Mouse (Mus musculus) ES-E14 (cell line): ENCODE results near the gene Slamf9.

Source experiments
- CHD2 ChIP-seq: IDR thresholded peaks from 2 replicates; pipeline ENCODE4 v1.6.1; 2014; ENCODE audit warnings: mild to moderate bottlenecking, low read depth, low read length, inconsistent platforms
- MAFK ChIP-seq: IDR thresholded peaks from 2 replicates; pipeline ENCODE4 v1.6.1; 2014; ENCODE audit warnings: mild to moderate bottlenecking, low read depth, low read length, inconsistent platforms; ENCODE audit not compliant: insufficient read depth
- ZC3H11A ChIP-seq: IDR thresholded peaks from 2 replicates; pipeline ENCODE4 v1.6.1; 2012; ENCODE audit warnings: low read depth, mild to moderate bottlenecking, inconsistent platforms, low read length, borderline replicate concordance
- ZNF384 ChIP-seq: IDR thresholded peaks from 2 replicates; pipeline ENCODE4 v1.6.1; 2012; ENCODE audit warnings: low read depth, low read length, inconsistent platforms

DNA sequence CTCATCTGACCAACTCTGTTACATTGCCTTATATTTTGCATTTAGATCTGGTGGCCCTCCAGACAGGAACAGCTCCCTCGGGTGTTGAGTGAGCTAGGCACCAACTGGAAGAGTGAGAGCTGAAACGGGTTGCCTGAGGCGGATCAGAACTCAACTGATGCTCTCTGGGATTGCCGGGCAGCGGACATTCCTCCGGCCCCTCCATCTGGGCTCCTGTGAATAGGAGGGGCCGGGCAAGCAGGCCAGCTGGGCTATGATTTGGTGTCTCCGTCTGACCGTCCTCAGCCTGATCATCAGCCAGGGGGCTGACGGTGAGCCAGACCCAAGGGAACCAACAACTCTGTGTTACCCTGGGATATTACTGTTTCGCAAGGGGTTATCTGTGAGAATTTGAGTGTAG is 9.1 kb downstream of the Slamf9 start:
- TF ChIP-seq ZNF384: no peak
- TF ChIP-seq MAFK: no peak
- no peak for TF ChIP-seq ZC3H11A
- TF ChIP-seq CHD2: no peak
